Mouse (Mus musculus) heart, embryonic 11.5 days (tissue): Measurements from ENCODE around the gene Usf1. TPM values are rescaled to one million over a fixed set of nuclear protein-coding genes. Genes with fewer than 3 reads are reported as not detected.

ENCODE experiments used
- ATAC-seq: fragments of 200-750 bp; cut with Nextera tagmentation; replicated peaks from 2 replicates; pipeline ENCODE4 v1.8.0; 2017; ENCODE audit warnings: moderate library complexity; ENCODE audit not compliant: insufficient number of reproducible peaks, low FRiP score, low TSS enrichment
- H3K27ac ChIP-seq: fragments of 300-500 bp; sonication (generic); 2 replicates; pipeline ENCODE4 v1.5.1; 2014; ENCODE audit warnings: mild to moderate bottlenecking, low read depth, low read length
- H3K27me3 ChIP-seq: fragments of 300-500 bp; sonication (generic); 2 replicates; pipeline ENCODE4 v1.6.1; 2014; ENCODE audit warnings: mild to moderate bottlenecking, low read length, mixed read lengths; ENCODE audit not compliant: control insufficient read depth, insufficient read depth
- H3K36me3 ChIP-seq: fragments of 300-500 bp; sonication (generic); 2 replicates; pipeline ENCODE4 v1.6.1; 2014; ENCODE audit warnings: mild to moderate bottlenecking, low read length, moderate library complexity, mixed read lengths; ENCODE audit not compliant: control insufficient read depth, insufficient read depth
- H3K4me1 ChIP-seq: fragments of 300-500 bp; sonication (generic); 2 replicates; pipeline ENCODE4 v1.6.1; 2014; ENCODE audit warnings: low read length; ENCODE audit not compliant: control insufficient read depth, insufficient read depth
- H3K4me2 ChIP-seq: fragments of 300-500 bp; sonication (generic); 2 replicates; pipeline ENCODE4 v1.6.1; 2014; ENCODE audit warnings: mild to moderate bottlenecking, moderate library complexity
- H3K4me3 ChIP-seq: fragments of 300-500 bp; sonication (generic); 2 replicates; pipeline ENCODE4 v1.5.1; 2014; ENCODE audit warnings: low read depth, low read length
- H3K9ac ChIP-seq: fragments of 300-500 bp; sonication (generic); 2 replicates; pipeline ENCODE4 v1.6.1; 2014; ENCODE audit warnings: mild to moderate bottlenecking, low read depth, low read length, moderate library complexity
- H3K9me3 ChIP-seq: fragments of 300-500 bp; sonication (generic); replicated peaks from 2 replicates; pipeline ENCODE4 v1.6.1; 2016; ENCODE audit warnings: low read length; ENCODE audit not compliant: control insufficient read depth
- WGBS: fragments of 180-500 bp; shearing (Covaris S2); extraction: QIAGEN DNeasy Blood & Tissue Kit; methylation state at CpG from one replicate; pipeline ENCODE4 v1.1.7; 2014; ENCODE audit not compliant: insufficient replicate concordance; 5-methylcytosine and 5-hydroxymethylcytosine counted together
- polyA plus RNA-seq: library from polyadenylated mRNA; unstranded; fragments of >200 nt; fragmentation: Nextera tagmentation; extraction: Ambion mirVana; gene quantifications from 2 replicates; pipeline ENCODE4 v1.2.1, GENCODE M21; 2014

Gene Usf1
- polyA plus RNA-seq, 1 experiment from 2014 or later = 53.3 TPM

- H3K36me3 ChIP-seq = no peaks in the 10 kb centered on the region
- no peak overlapping the region for H3K4me3 ChIP-seq
- H3K4me1 ChIP-seq = peaks cover 13% of the 10 kb centered on the region
- no peak overlapping the region for H3K4me2 ChIP-seq
- no peaks in the 10 kb centered on the region for H3K9me3 ChIP-seq
- 73% methylated on average over 10 of the region's 10 CpGs for WGBS
- no peak for ATAC-seq
- H3K27ac ChIP-seq = no peak overlapping the region
- no peaks in the 10 kb centered on the region for H3K27me3 ChIP-seq
- H3K9ac ChIP-seq = no peak overlapping the region
Observed at GRCm38 (mm10) chr1:171451001-171451400, 39.9 kb downstream of the Usf1 start.

- H3K4me3 ChIP-seq = no peak overlapping the region
- WGBS = 59% methylated on average over 5 of the region's 5 CpGs
- ATAC-seq = no peak
- H3K9ac ChIP-seq = no peak overlapping the region
- H3K9me3 ChIP-seq = no peaks in the 10 kb centered on the region
- no peaks in the 10 kb centered on the region for H3K27me3 ChIP-seq
- H3K27ac ChIP-seq = no peak overlapping the region
- no peak overlapping the region for H3K4me2 ChIP-seq
- no peaks in the 10 kb centered on the region for H3K36me3 ChIP-seq
- H3K4me1 ChIP-seq = peaks cover 9% of the 10 kb centered on the region
Observed at GRCm38 (mm10) chr1:171452522-171452921, 41.4 kb downstream of the Usf1 start.

GRCm38 (mm10) chr1:171452923-171453322 is 41.8 kb downstream of the Usf1 start:
- H3K4me1 ChIP-seq = peaks cover 5% of the 10 kb centered on the region; the same call in 1 of the 2 replicates
- no peak overlapping the region for H3K4me3 ChIP-seq
- H3K9ac ChIP-seq = no peak overlapping the region
- 75% methylated on average over 5 of the region's 5 CpGs for WGBS
- H3K27me3 ChIP-seq = no peaks in the 10 kb centered on the region
- no peak overlapping the region for H3K4me2 ChIP-seq
- no peak for ATAC-seq
- no peaks in the 10 kb centered on the region for H3K9me3 ChIP-seq
- H3K27ac ChIP-seq = no peak overlapping the region
- H3K36me3 ChIP-seq = no peaks in the 10 kb centered on the region

GRCm38 (mm10) chr1:171454926-171455325 is 43.8 kb downstream of the Usf1 start:
- no peak overlapping the region for H3K27ac ChIP-seq
- H3K4me1 ChIP-seq = peaks cover 7% of the 10 kb centered on the region
- H3K36me3 ChIP-seq = no peaks in the 10 kb centered on the region
- H3K9me3 ChIP-seq = no peaks in the 10 kb centered on the region
- H3K27me3 ChIP-seq = no peaks in the 10 kb centered on the region
- WGBS = 71% methylated on average over 6 of the region's 6 CpGs
- H3K9ac ChIP-seq = no peak overlapping the region
- no peak for ATAC-seq
- H3K4me2 ChIP-seq = no peak overlapping the region
- H3K4me3 ChIP-seq = no peak overlapping the region

GRCm38 (mm10) chr1:171457568-171457967 is 46.5 kb downstream of the Usf1 start:
- H3K27me3 ChIP-seq = no peaks in the 10 kb centered on the region
- H3K4me1 ChIP-seq = peaks cover 5% of the 10 kb centered on the region
- H3K27ac ChIP-seq = no peak overlapping the region
- no peaks in the 10 kb centered on the region for H3K9me3 ChIP-seq
- H3K4me2 ChIP-seq = no peak overlapping the region
- no peak overlapping the region for H3K9ac ChIP-seq
- WGBS = 92% methylated on average over 1 of the region's 1 CpGs
- no peak for ATAC-seq
- no peak overlapping the region for H3K4me3 ChIP-seq
- H3K36me3 ChIP-seq = peaks cover 10% of the 10 kb centered on the region

GRCm38 (mm10) chr1:171459791-171460190 is 48.7 kb downstream of the Usf1 start:
- no peak overlapping the region for H3K9ac ChIP-seq
- peaks cover 23% of the 10 kb centered on the region for H3K36me3 ChIP-seq
- H3K4me2 ChIP-seq = 0 out of 2 replicates have a peak overlapping the region, but pooled peaks have one; percentile 6
- no peak overlapping the region for H3K27ac ChIP-seq
- H3K27me3 ChIP-seq = no peaks in the 10 kb centered on the region
- no peak for ATAC-seq
- H3K4me3 ChIP-seq = no peak overlapping the region
- H3K9me3 ChIP-seq = no peaks in the 10 kb centered on the region
- 65% methylated on average over 5 of the region's 5 CpGs for WGBS
- H3K4me1 ChIP-seq = peaks cover 5% of the 10 kb centered on the region

GRCm38 (mm10) chr1:171460551-171461503 is 49.7 kb downstream of the Usf1 start:
- no peak for ATAC-seq

GRCm38 (mm10) chr1:171463133-171463532 is 52.0 kb downstream of the Usf1 start:
- no peak overlapping the region for H3K4me3 ChIP-seq
- no peak overlapping the region for H3K9ac ChIP-seq
- no peak overlapping the region for H3K4me2 ChIP-seq
- ATAC-seq = no peak
- no peaks in the 10 kb centered on the region for H3K9me3 ChIP-seq
- H3K27me3 ChIP-seq = no peaks in the 10 kb centered on the region
- peaks cover 23% of the 10 kb centered on the region for H3K36me3 ChIP-seq
- WGBS = 89% methylated on average over 3 of the region's 3 CpGs
- no peak overlapping the region for H3K27ac ChIP-seq
- peaks cover 5% of the 10 kb centered on the region for H3K4me1 ChIP-seq

More at GRCm38 (mm10) chr1:171460551-171461503, 49.7 kb downstream of the Usf1 start:
- 88% methylated on average over 22 of the region's 22 CpGs for WGBS
- Histone ChIP-seq H3K9me3 (no peaks in the 10 kb centered on the region), H3K27ac (no peak overlapping the region), H3K36me3 (peaks cover 23% of the 10 kb centered on the region), H3K9ac (no peak overlapping the region), H3K4me2 (no peak overlapping the region), H3K4me3 (no peak overlapping the region), H3K4me1 (peaks cover 5% of the 10 kb centered on the region), H3K27me3 (no peaks in the 10 kb centered on the region)
